Mouse (Mus musculus): ENCODE data around the gene Abcg1. TPM values are rescaled to one million over a fixed set of nuclear protein-coding genes. Genes with fewer than 3 reads are reported as not detected.

Gene Abcg1
- polyA plus RNA-seq, 1 experiment from 2014 or later = 7.1 TPM

- Histone ChIP-seq H3K27me3 (peaks cover 43% of the 10 kb centered on the region), H3K27ac (0 out of 2 replicates have a peak overlapping the region, but pooled peaks have one; percentile 23), H3K36me3 (no peaks in the 10 kb centered on the region), H3K4me3 (replicated peaks) (peak overlapping the region; percentile 54), H3K4me2 (peak overlapping the region; percentile 84), H3K9ac (peak overlapping the region; percentile 43), H3K9me3 (replicated peaks) (peaks cover 4% of the 10 kb centered on the region), H3K4me1 (peaks cover 38% of the 10 kb centered on the region)
- ATAC-seq (replicated peaks; ENCODE audit: low FRiP score) = peak; percentile 49
- WGBS = under 1% methylated on average over 31 of the region's 31 CpGs
Observed at GRCm38 (mm10) chr17:31057891-31058744, 643 bp downstream of the Abcg1 start.

GRCm38 (mm10) chr17:31058745-31059085 lies 1.2 kb downstream of the Abcg1 start:
- Histone ChIP-seq H3K4me1 (peaks cover 38% of the 10 kb centered on the region), H3K36me3 (no peaks in the 10 kb centered on the region), H3K27ac (0 out of 2 replicates have a peak overlapping the region, but pooled peaks have one; percentile 23), H3K9me3 (replicated peaks) (peaks cover under 1% of the 10 kb centered on the region; the same call in 1 of the 2 replicates), H3K27me3 (peaks cover 43% of the 10 kb centered on the region), H3K4me2 (peak overlapping the region; percentile 84), H3K9ac (no peak overlapping the region), H3K4me3 (replicated peaks) (peak overlapping the region; percentile 54)
- no peak for ATAC-seq (replicated peaks; ENCODE audit: low FRiP score)
- 2% methylated on average over 13 of the region's 13 CpGs for WGBS

GRCm38 (mm10) chr17:31060196-31060587 lies 2.7 kb downstream of the Abcg1 start:
- WGBS = 36% methylated on average over 4 of the region's 4 CpGs
- H3K9ac ChIP-seq = no peak overlapping the region
- H3K27ac ChIP-seq = peak overlapping the region; percentile 72
- H3K9me3 ChIP-seq (replicated peaks) = no peaks in the 10 kb centered on the region
- H3K36me3 ChIP-seq = no peaks in the 10 kb centered on the region
- no peak for ATAC-seq (replicated peaks; ENCODE audit: low FRiP score)
- H3K4me1 ChIP-seq = peaks cover 38% of the 10 kb centered on the region
- H3K4me3 ChIP-seq (replicated peaks) = no peak overlapping the region
- peak overlapping the region; percentile 23; the same call in 1 of the 2 replicates for H3K4me2 ChIP-seq
- peaks cover 43% of the 10 kb centered on the region for H3K27me3 ChIP-seq

- Histone ChIP-seq H3K27ac (peak overlapping the region; percentile 72), H3K4me1 (peaks cover 38% of the 10 kb centered on the region), H3K4me3 (replicated peaks) (no peak overlapping the region), H3K4me2 (peak overlapping the region; percentile 5; the same call in 1 of the 2 replicates), H3K36me3 (no peaks in the 10 kb centered on the region), H3K9ac (no peak overlapping the region), H3K9me3 (replicated peaks) (no peaks in the 10 kb centered on the region), H3K27me3 (peaks cover 38% of the 10 kb centered on the region)
- 66% methylated on average over 13 of the region's 13 CpGs for WGBS
- ATAC-seq (replicated peaks; ENCODE audit: low FRiP score) = no peak
Observed at GRCm38 (mm10) chr17:31060588-31061345, 3.3 kb downstream of the Abcg1 start.

GRCm38 (mm10) chr17:31061346-31062095 lies 4.0 kb downstream of the Abcg1 start:
- 66% methylated on average over 3 of the region's 3 CpGs for WGBS
- Histone ChIP-seq H3K4me2 (no peak overlapping the region), H3K4me3 (replicated peaks) (no peak overlapping the region), H3K27me3 (peaks cover 38% of the 10 kb centered on the region), H3K4me1 (peaks cover 41% of the 10 kb centered on the region), H3K27ac (peak overlapping the region; percentile 72; the same call in 1 of the 2 replicates), H3K9ac (no peak overlapping the region), H3K9me3 (replicated peaks) (no peaks in the 10 kb centered on the region), H3K36me3 (no peaks in the 10 kb centered on the region)
- ATAC-seq (replicated peaks; ENCODE audit: low FRiP score) = no peak

- ATAC-seq (replicated peaks; ENCODE audit: low FRiP score) = 0 out of 2 replicates have a peak, but pooled peaks have one; percentile 37
- 0 out of 2 replicates have a peak overlapping the region, but pooled peaks have one; percentile 1 for H3K27ac ChIP-seq
- H3K27me3 ChIP-seq = no peaks in the 10 kb centered on the region
- peaks cover 27% of the 10 kb centered on the region for H3K4me1 ChIP-seq
- 32% methylated on average over 6 of the region's 6 CpGs for WGBS
- no peak overlapping the region for H3K4me3 ChIP-seq (replicated peaks)
- H3K9me3 ChIP-seq (replicated peaks) = no peaks in the 10 kb centered on the region
- no peak overlapping the region for H3K9ac ChIP-seq
- H3K36me3 ChIP-seq = no peaks in the 10 kb centered on the region
- H3K4me2 ChIP-seq = no peak overlapping the region
Observed at GRCm38 (mm10) chr17:31066058-31066457, 8.6 kb downstream of the Abcg1 start.

GRCm38 (mm10) chr17:31067051-31067450 lies 9.6 kb downstream of the Abcg1 start:
- H3K4me3 ChIP-seq (replicated peaks) = no peak overlapping the region
- WGBS = 38% methylated on average over 11 of the region's 11 CpGs
- ATAC-seq (replicated peaks; ENCODE audit: low FRiP score) = peak; percentile 37; the same call in 1 of the 2 replicates
- H3K9me3 ChIP-seq (replicated peaks) = no peaks in the 10 kb centered on the region
- H3K27ac ChIP-seq = no peak overlapping the region
- no peaks in the 10 kb centered on the region for H3K27me3 ChIP-seq
- H3K9ac ChIP-seq = no peak overlapping the region
- no peaks in the 10 kb centered on the region for H3K36me3 ChIP-seq
- H3K4me1 ChIP-seq = peaks cover 36% of the 10 kb centered on the region
- H3K4me2 ChIP-seq = no peak overlapping the region

GRCm38 (mm10) chr17:31069121-31069520 lies 11.6 kb downstream of the Abcg1 start:
- no peaks in the 10 kb centered on the region for H3K27me3 ChIP-seq
- H3K4me3 ChIP-seq (replicated peaks) = no peak overlapping the region
- no peaks in the 10 kb centered on the region for H3K36me3 ChIP-seq
- H3K9me3 ChIP-seq (replicated peaks) = no peaks in the 10 kb centered on the region
- 70% methylated on average over 6 of the region's 6 CpGs for WGBS
- H3K27ac ChIP-seq = no peak overlapping the region
- H3K4me2 ChIP-seq = no peak overlapping the region
- H3K4me1 ChIP-seq = peaks cover 57% of the 10 kb centered on the region
- no peak overlapping the region for H3K9ac ChIP-seq
- ATAC-seq (replicated peaks; ENCODE audit: low FRiP score) = no peak

- H3K36me3 ChIP-seq = no peaks in the 10 kb centered on the region
- no peaks in the 10 kb centered on the region for H3K27me3 ChIP-seq
- peaks cover 64% of the 10 kb centered on the region for H3K4me1 ChIP-seq
- H3K27ac ChIP-seq = no peak overlapping the region
- H3K9ac ChIP-seq = no peak overlapping the region
- 83% methylated on average over 4 of the region's 4 CpGs for WGBS
- no peaks in the 10 kb centered on the region for H3K9me3 ChIP-seq (replicated peaks)
- H3K4me3 ChIP-seq (replicated peaks) = no peak overlapping the region
- ATAC-seq (replicated peaks; ENCODE audit: low FRiP score) = no peak
- H3K4me2 ChIP-seq = no peak overlapping the region
Observed at GRCm38 (mm10) chr17:31069845-31070244, 12.4 kb downstream of the Abcg1 start.

- H3K4me2 ChIP-seq = no peak overlapping the region
- H3K4me1 ChIP-seq = peaks cover 71% of the 10 kb centered on the region
- H3K9ac ChIP-seq = no peak overlapping the region
- no peaks in the 10 kb centered on the region for H3K36me3 ChIP-seq
- no peak overlapping the region for H3K27ac ChIP-seq
- no peaks in the 10 kb centered on the region for H3K9me3 ChIP-seq (replicated peaks)
- no peak for ATAC-seq (replicated peaks; ENCODE audit: low FRiP score)
- WGBS = 38% methylated on average over 6 of the region's 6 CpGs
- H3K27me3 ChIP-seq = no peaks in the 10 kb centered on the region
- H3K4me3 ChIP-seq (replicated peaks) = no peak overlapping the region
Observed at GRCm38 (mm10) chr17:31070403-31071185, 13.1 kb downstream of the Abcg1 start.
